Mouse (Mus musculus) lung, postnatal 10 days (tissue): ENCODE measurements around the gene Cdh22.

Experiments
- DNase-seq: peaks from one replicate; pipeline ENCODE4 v3.0.0; 2021

Cdh22 gene

DNA sequence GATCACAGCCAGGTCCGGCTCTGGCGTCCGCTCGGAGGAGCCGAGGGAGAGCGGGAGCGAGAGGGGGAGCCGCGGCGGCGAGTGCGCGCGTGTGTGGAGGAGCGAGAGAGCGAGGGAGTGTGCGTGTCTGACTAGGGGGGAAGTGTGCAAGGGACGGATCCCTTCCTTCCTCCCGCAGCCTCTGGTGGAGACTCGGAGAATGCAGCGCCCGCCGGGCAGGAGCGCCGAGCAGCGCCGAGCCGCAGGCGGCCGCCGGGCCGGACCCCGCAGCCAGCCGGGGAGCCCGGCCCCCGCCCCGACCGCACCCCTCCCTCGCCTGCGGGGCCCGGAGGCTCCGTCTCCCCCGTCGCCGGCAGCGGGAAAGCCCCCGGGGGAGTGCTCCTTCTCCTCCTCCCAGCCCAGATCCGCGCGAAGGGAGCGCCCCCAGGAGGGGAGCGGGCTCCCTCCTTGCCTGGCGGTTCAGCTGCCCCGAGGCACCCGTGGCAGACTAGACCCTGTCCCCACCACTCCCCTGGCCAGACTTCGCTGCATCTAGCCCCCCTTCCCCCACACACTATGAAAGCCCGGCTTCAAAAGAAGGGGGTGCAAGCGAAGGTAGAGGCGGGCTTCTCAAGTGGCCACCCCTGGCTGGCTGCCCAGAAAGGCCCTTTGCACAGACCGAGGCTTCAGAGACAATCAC is at the start of gene Cdh22:
Gene Cdh22 (minus strand): TSS at position 241 of the 679 bp plus-strand sequence.
- peak; percentile 84 for DNase-seq

DNA sequence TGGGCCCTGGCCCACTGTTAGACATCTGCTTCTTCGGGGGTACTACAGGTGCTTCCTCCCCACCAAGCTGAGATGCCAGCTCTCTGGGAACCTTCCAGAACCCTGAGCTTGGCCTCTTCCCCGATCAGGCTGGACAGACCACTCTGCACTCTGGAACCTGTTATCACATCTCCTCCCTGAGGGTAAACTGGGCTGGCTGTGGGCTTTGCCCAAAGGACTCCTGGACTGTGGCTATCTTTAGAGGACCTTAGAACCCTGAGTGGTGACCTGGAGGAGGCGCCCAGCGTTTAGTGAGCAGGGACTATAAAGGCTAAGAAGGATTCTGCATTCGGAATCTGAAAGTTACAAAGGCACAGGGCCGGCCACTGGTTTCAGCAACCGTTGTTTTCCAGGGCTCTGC is 49.7 kb upstream of the Cdh22 start:
- DNase-seq: no peak

DNA sequence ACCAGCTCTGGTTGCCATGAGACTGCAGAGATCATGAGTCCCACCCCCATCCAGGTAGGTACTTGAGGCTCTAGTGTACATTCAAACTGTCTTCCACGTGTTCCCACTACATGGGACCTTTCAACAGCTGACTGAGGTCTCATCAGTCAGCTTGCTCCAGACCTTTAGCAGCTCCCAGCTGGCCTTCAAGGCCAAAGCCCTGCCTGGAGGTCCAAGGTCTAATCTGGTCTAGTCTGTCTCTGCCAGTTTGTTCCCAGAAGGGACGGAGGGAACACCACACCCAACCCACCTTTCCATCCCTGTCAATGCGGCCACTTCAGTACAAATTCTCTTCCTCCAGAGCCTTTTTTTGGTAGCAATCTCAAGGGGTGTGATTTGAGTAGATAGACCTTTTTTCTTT is 49.0 kb upstream of the Cdh22 start:
- DNase-seq: no peak

DNA sequence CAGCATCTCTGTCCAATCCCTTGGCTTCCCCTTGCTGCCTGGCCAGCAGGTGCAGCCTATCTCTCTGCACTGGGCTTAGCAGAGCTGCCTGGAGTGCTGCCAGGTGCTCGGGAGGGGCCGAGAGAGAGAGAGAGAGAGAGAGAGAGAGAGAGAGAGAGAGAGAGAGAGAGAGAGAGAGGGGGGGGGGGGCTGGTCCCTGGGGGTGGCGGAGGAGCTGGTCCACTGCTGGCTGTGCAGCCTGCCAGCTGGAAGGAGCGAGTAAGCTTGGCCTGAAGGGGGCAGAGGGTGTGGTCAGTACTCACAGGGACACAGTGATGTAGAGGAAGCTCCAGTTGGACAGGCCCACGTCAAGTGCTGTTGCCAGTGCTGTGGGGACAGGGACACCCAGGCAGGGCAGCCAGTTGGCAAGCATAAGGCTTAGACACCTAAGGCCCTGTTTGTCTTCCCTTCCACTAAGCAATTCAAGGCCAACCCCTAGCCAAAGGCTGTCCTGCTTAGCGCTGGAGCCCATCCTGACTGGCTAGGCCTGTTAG is 47.2 kb upstream of the Cdh22 start:
- DNase-seq: peak; percentile 72

DNA sequence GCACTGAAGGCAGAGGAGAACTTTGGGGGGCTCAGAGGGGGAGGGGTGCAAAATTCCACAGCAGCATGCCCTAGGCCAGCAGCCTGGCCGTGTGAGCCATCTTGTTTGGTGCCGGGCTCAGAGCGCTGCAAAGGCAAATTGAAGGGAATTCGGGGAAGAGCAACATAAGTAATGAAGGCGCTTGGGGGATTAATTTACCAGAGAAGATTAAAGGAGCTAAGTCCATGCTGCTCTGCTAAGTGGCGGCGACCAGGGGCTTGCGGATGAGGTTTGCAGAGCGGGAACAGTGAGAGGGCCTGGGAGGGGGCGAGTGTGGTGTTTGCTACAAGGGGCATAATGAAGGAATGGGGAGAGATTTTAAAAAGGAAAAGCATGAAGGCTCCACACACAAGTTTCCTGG is 44.7 kb upstream of the Cdh22 start:
- no peak for DNase-seq

DNA sequence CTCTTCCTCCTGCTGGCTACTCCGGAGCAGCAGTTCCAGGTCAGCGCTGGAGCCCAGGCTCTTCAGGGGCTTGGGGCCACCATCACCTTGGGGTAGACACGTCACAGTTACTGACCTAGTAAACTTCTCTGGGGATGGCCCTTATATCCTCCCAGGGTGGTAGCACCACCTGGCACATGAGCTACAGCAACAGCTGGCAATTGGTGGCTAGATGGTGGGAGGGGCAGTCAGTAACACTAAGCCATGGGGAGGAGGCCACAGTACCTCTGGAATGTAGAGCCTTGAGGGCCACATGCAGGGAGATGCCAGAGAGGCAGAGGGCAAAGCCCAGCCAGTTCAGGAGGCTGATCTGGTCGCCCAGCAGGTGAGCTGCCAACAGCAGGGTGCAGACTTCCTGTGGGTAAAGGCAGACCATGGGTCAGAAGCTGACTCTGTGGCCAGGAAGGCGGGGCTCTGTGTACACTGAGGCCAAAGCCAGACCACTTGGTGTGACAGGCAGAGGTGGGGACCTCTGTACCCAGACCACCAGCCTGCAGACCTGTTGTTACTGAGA is 42.6 kb upstream of the Cdh22 start:
- no peak for DNase-seq

DNA sequence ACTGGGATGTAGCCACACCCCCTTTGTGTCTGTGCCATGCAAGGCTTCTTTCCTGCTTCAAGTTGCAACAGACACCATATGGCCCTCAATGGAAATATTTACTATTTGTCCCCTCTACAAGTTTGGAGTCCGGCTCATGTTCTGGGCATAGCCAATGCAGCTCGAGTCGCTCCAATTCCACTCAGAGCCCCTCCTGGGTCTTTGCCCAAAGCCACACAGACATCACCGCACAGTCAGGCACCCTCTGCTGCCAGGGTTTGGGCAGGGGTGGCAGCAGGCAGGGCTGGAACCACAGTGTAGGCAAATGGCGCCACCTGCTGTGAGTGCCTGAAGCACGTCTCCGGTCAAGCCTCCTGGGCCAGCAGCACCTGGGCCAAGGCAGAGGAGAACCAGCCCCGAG is 41.2 kb upstream of the Cdh22 start:
- peak; percentile 77 for DNase-seq

DNA sequence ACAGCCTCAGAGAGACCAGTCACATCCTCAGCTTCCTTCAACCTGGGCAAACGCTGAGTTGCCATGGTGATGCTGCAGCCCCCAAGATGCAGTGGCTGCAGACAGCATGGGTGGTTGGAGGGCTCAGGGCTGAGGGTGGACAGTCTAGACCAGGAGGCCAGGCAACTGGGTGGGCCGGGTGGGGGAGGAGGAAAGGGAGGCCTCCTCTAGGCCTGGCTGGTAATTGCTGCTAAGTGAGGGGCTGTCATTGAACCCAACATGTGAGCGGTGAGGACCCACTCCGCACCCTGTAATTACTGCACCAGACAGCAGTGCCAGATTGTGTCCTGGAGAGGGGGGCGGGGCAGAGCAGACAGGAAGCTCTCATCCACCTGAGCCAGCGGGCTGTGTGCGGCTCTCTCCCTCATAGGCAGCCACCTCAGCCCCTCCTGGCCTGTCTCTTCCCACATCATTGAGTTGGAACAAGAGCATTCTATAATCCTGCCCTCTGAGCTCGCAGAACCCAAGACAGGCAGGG is 40.5 kb upstream of the Cdh22 start:
- no peak for DNase-seq

DNA sequence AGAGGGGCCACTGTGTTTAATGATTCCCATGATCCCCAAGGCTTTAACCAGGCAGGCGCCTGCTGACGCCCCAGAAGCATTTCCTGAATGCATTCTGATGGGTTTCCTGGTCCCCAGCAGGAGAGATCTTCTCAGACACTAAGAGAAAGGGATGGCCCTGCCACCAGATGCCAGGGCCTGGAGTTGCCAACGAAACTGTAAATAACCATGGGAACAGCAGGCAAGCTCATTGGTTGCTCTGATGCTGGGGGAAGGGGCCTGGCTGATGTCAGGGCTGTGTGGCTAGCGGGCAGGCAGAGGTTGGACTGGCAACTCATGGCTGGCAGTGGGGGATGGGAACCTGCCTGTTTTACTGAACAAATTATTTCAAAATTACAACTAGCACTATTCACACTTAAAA is 38.9 kb upstream of the Cdh22 start:
- no peak for DNase-seq

DNA sequence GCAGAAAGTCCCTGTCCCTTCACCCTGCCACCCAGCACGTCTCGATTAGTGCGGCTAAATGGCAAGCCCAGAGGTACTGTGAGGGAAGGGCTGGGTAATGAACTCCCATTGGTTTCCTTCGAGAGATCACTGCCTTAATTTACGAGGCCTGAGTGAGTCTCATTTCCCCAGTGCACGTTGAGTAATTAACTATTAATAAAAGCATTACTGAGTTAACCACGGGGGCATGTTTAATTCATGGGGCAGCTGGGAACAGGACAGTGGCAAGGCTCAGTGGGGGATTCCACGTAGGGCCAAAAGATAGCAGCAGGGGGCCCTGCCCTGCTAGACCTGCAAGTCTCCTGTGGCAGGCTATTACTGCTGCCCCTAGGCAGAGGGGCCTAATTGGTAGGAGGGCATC is 36.7 kb upstream of the Cdh22 start:
- no peak for DNase-seq

DNA sequence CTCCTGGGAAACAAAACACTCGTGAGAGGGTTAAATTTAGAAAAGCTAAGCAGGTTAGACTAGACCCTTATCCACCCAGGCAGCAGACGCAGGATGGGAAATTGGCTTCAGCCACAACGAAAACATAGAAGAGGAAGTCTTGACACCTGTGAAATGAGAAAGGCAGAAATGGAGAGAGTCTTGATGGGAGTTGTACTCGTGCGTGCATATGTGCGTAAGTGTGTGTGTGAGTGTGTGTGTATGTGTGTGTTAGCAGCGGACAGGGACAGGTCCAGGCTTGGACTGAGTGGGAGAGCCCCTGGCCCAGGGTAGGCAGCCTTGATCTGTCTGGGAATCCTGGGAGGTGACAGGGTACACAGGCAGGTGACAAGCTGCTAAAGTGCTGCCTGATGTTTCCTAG is 36.2 kb upstream of the Cdh22 start:
- DNase-seq: no peak

DNA sequence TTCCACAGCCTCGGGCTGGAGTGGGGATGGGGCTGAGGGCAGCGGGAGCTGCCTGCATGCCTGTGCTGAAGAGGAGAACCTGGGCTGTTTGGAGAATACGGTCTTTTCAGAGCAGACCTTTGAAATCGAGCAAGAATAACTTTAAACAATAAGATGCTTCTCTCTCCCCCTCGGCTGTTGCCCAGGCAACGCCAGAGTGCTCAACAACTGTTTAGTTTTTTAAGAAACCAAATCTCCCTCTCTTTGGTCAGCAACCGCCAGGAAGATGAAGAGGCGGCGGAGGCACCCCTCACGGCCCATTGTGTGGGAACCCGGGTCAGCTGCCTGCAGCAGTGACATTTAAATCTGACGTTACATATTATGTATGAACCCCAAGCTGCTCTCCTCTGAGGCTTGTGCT is 32.1 kb upstream of the Cdh22 start:
- no peak for DNase-seq

DNA sequence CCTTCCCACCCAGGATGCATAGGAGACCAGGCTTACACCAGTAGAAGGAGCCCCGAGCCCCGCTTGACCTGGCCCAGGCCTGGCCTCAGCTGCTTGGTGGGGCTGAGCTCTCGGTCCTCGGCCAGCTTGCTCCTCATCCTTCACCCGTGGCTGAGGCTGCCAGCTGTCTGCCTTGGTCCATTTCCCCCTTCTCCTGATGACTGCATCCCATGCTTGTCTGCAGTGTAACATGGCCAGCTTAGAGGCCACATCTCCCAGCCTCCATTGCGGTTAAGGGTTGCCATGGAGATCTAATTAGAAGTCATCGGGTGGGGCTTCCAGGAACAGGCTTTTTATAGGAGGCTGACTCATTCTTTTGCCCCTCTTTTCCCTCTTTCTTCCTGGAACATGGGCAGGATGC is 29.2 kb upstream of the Cdh22 start:
- DNase-seq: peak; percentile 38

DNA sequence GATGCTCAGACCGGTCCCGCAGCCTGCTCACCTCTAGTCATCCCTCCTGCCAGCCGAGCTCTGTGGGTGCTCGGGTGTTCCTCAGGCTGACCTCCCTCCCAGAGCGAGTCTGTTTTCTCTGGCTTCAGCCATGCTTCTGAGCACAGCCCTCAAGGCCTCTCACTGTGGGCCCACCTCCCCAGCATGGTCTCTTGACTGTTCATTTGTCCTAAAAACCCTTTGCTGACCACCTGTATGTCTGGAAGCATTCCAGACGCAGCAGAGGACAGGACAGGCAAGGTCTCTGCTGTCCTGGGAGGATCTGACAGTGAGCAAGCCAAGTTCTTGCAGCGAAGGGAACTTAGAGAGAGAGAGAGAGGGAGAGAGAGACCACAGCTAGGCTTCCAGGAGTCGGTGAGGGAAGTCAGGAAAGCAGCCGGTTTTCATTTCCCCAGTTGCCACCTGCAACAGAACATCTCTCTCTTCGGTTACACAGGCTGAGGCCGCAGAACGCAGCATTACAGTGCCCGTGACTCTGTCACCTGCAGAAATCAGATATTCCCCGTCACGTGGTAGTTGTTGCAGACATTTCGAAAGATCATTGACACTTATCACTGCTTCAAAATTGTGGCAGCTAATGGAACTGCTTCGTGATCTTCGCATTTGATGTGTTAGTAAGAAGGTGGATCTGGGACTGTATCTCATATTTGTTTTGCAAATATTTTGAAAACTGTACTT is 27.8 kb upstream of the Cdh22 start:
- no peak for DNase-seq

DNA sequence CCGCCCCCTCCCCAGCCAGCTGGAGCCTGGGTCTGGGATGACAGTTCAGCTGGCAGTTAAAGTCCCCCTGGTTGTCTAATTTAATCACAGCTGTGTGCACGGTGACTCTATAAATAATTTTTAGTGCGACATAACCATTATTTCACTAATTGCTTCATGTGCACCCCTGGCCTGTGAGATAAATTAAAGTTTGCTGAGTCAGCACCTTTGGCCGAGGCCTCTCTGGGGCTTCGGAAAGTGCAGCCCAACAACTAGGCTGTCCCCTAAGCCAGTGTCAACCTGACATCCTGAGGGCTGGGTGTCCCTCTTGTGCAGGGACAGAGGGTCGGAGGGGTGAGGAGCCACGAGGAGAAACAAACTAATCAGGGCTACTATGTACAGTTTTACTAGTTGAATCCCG is 25.2 kb upstream of the Cdh22 start:
- DNase-seq: no peak

DNA sequence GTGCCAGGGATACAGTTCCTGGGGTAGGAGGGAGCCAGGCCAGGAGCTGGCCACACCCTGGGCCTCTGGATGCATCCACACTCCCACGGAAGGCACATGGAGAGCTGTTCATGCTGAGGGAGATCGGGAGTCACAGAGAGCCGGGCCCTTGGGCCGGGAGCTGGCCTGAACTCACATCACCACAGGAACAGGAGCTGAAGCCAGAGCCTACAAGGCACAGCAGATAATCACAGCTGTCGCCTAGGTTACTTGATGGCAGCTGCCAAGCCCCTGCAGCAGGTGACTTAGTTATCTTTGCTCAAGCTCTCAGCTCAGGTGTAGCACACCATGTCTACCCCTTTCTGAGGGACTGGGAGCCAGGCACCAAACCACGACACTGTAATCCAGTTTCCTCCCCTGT is 23.7 kb upstream of the Cdh22 start:
- no peak for DNase-seq

DNA sequence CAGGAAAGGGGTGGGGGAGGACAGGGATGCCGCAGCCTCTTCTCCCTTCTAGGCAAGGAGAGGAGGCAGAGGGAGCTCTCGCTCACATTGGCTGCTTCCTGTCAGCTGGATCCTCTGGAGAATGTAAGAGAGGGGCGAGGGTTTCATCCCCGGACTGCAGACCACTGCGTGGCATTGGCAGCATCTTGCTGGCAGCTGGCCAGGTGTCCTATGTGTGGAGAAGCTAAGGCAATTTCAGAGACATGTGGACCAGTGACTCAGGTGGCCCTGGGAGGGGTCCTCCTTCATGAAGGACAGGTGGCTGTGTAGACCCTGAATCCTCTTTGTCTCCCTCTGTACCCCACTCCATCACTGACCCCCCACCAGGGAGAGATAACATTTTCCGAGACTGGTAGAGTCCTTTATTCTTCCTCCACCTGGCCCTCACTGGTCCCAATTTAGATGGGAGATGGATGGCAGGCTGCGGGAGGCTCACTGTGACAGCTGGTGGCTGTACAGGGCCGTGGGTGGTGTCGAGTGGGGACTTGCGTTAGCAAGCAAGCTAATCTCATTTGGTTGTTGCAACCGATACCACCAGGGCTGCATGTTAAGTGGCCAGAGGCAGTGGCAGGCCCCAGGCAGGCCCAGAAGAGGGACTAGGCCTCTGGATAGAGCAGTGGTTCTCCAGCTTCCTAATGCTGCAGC is 22.6 kb upstream of the Cdh22 start:
- DNase-seq: no peak

DNA sequence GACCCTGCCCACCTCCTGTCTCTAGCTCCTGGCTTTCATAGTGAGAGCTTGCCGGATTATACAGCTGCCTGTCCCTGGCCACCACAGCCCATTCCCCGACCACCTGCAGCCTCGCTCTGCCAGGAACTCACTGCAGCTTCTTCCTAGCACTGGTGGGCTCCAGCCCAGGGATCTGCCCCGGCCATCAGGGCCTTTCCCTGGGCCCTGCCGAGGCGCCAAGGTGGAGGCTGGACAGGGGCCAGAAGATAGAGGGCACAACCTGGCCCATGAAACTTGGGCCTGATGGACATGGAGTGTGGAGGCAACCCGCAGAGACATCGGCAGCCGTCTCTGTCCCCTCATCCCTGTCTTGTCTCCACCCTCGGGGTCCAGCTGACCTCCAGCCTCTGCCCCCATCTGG is 21.6 kb upstream of the Cdh22 start:
- no peak for DNase-seq

DNA sequence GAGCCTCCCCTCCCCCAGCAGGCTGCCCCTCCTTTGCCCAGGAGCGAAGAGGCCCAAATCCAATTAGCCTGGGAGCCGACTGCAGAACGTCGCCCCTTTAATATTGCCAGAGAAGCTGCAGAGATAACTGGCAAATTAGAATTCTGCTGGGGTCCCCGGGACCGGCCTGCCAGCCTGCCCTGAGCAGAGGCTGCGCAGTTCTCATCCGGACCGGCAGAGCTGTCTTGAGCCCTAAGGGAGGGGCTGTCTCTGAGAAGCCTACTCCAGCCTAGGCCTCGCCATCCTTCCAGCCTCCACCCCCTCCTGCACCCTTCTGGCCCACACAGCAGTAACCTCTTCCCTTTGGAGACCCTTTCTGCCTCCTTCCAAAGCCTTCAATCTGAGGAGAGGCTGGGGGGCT is 19.2 kb upstream of the Cdh22 start:
- no peak for DNase-seq

DNA sequence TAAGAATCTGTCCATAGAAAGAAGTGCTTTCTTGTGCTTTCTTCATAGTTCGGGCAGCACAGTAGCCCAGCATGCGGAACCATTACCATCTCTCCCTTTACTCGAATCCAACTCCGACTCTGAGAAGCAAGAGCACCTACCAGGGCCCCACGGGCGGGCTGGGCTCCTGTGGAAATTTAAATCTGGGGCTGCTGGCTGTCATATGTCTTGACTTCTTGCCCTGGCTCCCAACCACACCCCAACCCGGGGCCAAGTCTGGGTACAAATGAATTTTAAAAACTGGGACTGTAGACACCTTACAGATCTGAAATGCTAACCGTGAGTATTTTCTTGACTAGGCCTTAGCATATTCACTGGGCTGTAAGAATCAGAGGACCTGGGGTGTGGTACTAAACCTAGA is 18.6 kb upstream of the Cdh22 start:
- DNase-seq: no peak

DNA sequence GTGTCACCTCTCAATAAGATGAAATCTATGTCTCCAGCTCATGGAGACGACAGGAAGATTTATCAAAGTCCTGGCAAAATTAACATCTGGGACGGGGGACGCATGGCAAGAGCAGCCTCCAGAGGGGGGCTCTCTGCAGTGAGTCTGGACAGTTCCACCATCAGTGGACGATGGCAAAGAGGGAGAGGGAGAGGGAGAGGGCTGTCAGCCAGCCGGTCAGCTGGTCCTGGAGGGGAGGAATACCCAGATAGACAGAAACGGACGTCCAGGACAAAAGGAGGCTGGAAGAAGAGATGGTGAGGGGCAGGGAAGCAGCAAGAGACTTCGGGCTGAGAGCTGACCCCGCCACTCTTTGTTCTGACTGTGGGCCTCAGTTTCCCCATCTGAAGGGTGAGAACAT is 18.1 kb upstream of the Cdh22 start:
- DNase-seq: no peak

DNA sequence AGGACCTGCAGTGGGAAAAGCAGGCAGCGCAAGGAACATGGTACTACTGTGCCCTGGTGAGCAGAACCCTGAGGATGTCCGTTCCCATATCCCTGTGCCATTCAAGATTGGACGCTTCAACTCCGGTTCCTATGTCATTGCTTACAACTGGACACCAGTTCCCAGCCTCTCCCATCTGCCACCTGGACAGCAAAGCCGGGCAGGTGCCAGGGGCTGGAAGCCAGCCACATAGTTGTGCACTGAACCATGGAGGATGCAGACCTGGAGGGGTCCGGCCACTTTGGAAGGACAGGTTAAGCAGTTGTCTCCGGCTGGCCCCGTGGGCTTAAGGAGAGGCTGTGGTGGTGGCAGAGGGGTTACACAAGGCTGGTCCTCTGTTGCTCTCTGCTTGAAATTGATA is 17.7 kb upstream of the Cdh22 start:
- no peak for DNase-seq

DNA sequence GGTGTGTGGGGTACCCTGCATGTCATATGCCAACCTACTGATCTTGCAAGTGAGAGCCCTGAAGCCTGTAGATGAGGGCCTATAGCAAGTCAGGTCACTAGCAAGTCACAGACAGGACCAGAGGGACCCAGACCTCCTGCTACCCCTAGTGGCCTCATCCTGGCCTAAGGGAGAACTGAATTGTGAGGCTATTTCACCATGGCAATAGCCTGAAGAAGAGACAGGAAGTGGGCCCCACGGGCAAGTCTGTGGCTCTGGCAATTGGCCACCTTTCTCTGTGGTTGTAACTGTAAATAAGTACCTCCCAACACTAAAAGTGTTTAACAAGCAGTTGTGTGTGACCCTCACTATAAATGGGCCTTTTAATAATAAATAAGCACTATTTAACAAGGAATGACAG is 16.2 kb upstream of the Cdh22 start:
- DNase-seq: peak; percentile 36

DNA sequence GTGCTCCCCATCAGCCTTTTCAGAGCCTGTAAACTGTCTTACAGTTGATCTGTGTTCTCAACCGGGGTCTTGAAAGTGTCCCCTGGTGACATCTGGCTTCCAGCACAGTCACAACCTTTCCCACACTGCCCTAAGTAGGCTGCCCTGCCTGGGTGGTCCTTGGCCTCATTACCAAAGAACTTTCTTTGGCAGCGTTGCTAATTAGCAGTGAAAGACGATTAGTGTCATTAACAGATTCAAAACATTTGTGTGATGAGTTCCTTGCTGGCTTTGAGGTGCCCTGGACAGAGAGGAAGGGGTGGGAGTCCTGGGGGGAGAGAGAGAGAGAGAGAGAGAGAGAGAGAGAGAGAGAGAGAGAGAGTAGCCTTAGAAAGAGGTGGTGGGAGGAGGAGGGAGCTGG is 14.3 kb upstream of the Cdh22 start:
- DNase-seq: peak; percentile 77
